Mouse (Mus musculus): ENCODE data around the gene 4930522H14Rik. TPM values are rescaled to one million over a fixed set of nuclear protein-coding genes. Genes with fewer than 3 reads are reported as not detected.

The 4930522H14Rik gene
- total and polyA plus RNA-seq, 2 experiments from 2014 or later, result not detected

DNA sequence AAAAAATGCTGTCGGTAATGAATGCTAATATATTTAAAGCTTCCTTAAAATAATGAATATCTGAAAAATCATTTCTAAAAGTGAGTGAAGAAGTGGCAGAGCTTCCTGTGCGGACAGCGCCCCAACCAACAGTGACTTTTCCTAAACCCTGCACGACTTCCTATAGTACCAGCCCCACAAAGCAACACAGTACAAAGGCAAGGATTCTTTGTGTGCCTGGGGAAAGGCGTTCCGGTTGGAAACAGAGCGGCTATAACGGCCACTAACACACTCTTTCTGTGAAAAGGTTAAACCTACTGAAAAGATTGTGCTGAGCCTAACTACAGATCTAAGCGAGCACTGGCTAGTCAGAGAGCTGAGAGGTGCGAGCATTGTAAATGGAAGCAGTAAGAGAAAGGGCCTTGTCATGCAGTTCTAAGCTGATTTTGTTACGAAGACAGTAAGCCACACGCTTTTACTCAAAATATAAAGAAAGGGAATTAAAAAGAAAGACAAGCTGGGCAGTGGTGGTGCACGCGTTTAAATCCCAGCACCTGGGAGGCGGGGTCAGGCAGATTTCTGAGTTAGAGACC lies 766 bp downstream of the 4930522H14Rik start:
- Histone ChIP-seq H3K36me3 (ENCODE audit: insufficient read depth, low read length) (no peaks in the 10 kb centered on the region), H3K27me3 (ENCODE audit: insufficient read depth, low read length) (no peaks in the 10 kb centered on the region), H3K4me2 (ENCODE audit: low read depth, low read length, poor library complexity, severe bottlenecking) (no peak overlapping the region), H3K4me3 (ENCODE audit: low read depth, low read length) (no peak overlapping the region), H3K9ac (replicated peaks; ENCODE audit: low read length, poor library complexity, severe bottlenecking) (no peak overlapping the region), H3K27ac (ENCODE audit: low read depth, low read length) (no peak overlapping the region), H3K4me1 (ENCODE audit: insufficient read depth, low read length) (no peaks in the 10 kb centered on the region), H3K9me3 (ENCODE audit: low read length) (no peaks in the 10 kb centered on the region)
- WGBS, result 19% methylated on average over 15 of the region's 15 CpGs
- no peak for TF ChIP-seq CTCF (IDR thresholded peaks at IDR 0.05)
- DNase-seq (ENCODE audit: low spot score) (no peak), ATAC-seq (ENCODE audit: low FRiP score) (no peak)

DNA sequence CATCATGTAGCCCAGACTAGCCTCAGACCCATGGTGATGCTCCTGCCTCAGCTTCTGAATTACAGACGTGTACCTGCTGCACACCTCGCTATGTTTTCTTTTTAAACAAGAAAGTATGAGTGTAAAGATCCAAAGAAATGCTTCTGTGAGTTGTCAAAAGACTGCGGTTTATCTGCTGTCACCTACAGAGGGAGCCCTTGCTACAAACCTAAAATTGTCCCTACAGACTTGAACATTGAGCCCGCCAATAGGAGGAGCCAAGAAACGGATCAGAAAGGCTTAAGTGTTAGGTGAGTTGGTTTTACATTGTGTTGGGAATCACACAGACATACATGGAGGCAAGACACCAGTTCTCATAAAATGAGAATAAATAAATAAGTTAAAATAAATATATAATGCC lies 26.2 kb downstream of the 4930522H14Rik start:
- Histone ChIP-seq H3K4me3 (ENCODE audit: low read depth, low read length) (no peak overlapping the region), H3K4me2 (ENCODE audit: low read depth, low read length, poor library complexity, severe bottlenecking) (no peak overlapping the region), H3K27ac (ENCODE audit: low read depth, low read length) (no peak overlapping the region), H3K27me3 (ENCODE audit: insufficient read depth, low read length) (no peaks in the 10 kb centered on the region), H3K9me3 (ENCODE audit: low read length) (no peaks in the 10 kb centered on the region), H3K9ac (replicated peaks; ENCODE audit: low read length, poor library complexity, severe bottlenecking) (no peak overlapping the region), H3K36me3 (ENCODE audit: insufficient read depth, low read length) (no peaks in the 10 kb centered on the region), H3K4me1 (ENCODE audit: insufficient read depth, low read length) (no peaks in the 10 kb centered on the region)
- 12% methylated on average over 5 of the region's 5 CpGs for WGBS
- ATAC-seq (ENCODE audit: low FRiP score), result no peak
- peak; percentile 72 for DNase-seq (ENCODE audit: low spot score)
- TF ChIP-seq CTCF (IDR thresholded peaks at IDR 0.05), result peak; percentile 78

DNA sequence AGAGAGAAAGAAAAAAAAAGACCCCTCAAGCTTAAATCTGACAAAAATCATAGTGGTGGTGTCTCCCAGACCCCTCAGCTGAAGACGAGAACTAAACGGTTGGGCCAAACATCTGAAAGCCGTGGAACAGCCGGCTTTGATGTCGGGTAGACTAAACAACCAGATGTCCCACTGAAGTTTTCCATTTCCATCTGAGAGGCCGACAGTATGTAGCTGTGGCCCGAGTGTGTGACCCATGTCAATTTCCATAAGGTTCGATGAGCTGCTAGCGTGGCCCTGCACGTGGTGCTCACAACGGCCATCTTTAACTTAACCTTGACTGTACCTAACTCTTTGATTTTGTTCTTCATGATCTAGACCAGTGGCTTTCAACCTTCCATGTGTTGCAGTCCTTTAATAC lies 32.6 kb downstream of the 4930522H14Rik start:
- Histone ChIP-seq H3K36me3 (ENCODE audit: insufficient read depth, low read length) (no peaks in the 10 kb centered on the region), H3K4me3 (ENCODE audit: low read depth, low read length) (no peak overlapping the region)

DNA sequence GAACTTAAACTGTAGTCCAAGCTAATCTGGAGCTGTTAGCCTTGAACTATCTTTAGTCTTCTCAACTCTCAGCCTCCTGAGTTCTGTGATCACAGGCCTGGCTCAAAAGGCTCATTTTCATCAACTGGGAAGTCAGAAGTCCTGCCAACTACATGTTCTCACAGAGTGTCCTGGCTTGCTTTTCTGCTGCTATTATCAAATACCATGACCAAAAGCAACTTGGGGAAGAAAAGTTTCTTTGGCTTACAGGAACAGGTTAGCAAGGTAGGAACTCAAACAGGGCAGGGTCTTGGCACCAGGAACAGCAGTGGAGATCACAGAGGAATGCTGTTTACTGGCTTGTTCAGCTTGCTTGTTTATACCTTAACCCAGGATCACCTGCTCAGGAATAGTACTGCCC lies 37.5 kb downstream of the 4930522H14Rik start:
- ATAC-seq (ENCODE audit: low FRiP score) (no peak), DNase-seq (ENCODE audit: low spot score) (no peak)
- Histone ChIP-seq H3K27me3 (ENCODE audit: insufficient read depth, low read length) (no peaks in the 10 kb centered on the region), H3K9me3 (ENCODE audit: low read length) (no peaks in the 10 kb centered on the region), H3K4me3 (ENCODE audit: low read depth, low read length) (no peak overlapping the region), H3K36me3 (ENCODE audit: insufficient read depth, low read length) (no peaks in the 10 kb centered on the region), H3K9ac (replicated peaks; ENCODE audit: low read length, poor library complexity, severe bottlenecking) (no peak overlapping the region), H3K4me1 (ENCODE audit: insufficient read depth, low read length) (no peaks in the 10 kb centered on the region), H3K4me2 (ENCODE audit: low read depth, low read length, poor library complexity, severe bottlenecking) (no peak overlapping the region), H3K27ac (ENCODE audit: low read depth, low read length) (no peak overlapping the region)
- TF ChIP-seq CTCF (IDR thresholded peaks at IDR 0.05), result no peak

More for the DNA sequence above, 32.6 kb downstream of the 4930522H14Rik start:
- no peak for TF ChIP-seq CTCF (IDR thresholded peaks at IDR 0.05)
- no peak overlapping the region for H3K4me2 ChIP-seq (ENCODE audit: low read depth, low read length, poor library complexity, severe bottlenecking)
- H3K4me1 ChIP-seq (ENCODE audit: insufficient read depth, low read length), result no peaks in the 10 kb centered on the region
- ATAC-seq (ENCODE audit: low FRiP score) (no peak), DNase-seq (ENCODE audit: low spot score) (no peak)
- H3K27ac ChIP-seq (ENCODE audit: low read depth, low read length), result no peak overlapping the region
- no peak overlapping the region for H3K9ac ChIP-seq (replicated peaks; ENCODE audit: low read length, poor library complexity, severe bottlenecking)
- no peaks in the 10 kb centered on the region for H3K27me3 ChIP-seq (ENCODE audit: insufficient read depth, low read length)
- no peaks in the 10 kb centered on the region for H3K9me3 ChIP-seq (ENCODE audit: low read length)
- 81% methylated on average over 11 of the region's 11 CpGs for WGBS

DNA sequence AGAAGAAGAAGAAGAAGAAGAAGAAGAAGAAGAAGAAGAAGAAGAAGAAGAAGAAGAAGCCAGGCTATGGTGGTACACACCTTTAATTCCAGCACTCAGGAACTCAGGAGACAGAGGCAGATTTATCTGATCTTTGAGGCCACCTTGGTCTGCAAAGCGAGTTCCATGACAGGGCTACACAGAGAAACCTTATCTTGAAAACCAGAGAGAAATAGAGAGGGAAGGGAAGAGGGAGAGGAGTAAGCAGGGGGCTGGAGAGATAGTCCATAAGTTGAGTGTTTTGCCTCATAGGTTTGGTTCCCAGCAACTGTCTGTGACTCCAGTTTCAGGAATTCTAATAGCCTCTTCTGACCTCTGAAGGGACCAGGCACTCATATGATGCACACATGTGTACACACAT lies 42.3 kb downstream of the 4930522H14Rik start:
- H3K4me1 ChIP-seq (ENCODE audit: insufficient read depth, low read length), result no peaks in the 10 kb centered on the region
- no peaks in the 10 kb centered on the region for H3K27me3 ChIP-seq (ENCODE audit: insufficient read depth, low read length)
- H3K4me3 ChIP-seq (ENCODE audit: low read depth, low read length), result no peak overlapping the region
- TF ChIP-seq CTCF (IDR thresholded peaks at IDR 0.05), result no peak
- WGBS, result 67% methylated on average over 1 of the region's 1 CpGs
- ATAC-seq (ENCODE audit: low FRiP score) (no peak), DNase-seq (ENCODE audit: low spot score) (no peak)
- H3K36me3 ChIP-seq (ENCODE audit: insufficient read depth, low read length), result no peaks in the 10 kb centered on the region
- no peak overlapping the region for H3K4me2 ChIP-seq (ENCODE audit: low read depth, low read length, poor library complexity, severe bottlenecking)
- no peak overlapping the region for H3K9ac ChIP-seq (replicated peaks; ENCODE audit: low read length, poor library complexity, severe bottlenecking)
- H3K27ac ChIP-seq (ENCODE audit: low read depth, low read length), result no peak overlapping the region
- H3K9me3 ChIP-seq (ENCODE audit: low read length), result no peaks in the 10 kb centered on the region

DNA sequence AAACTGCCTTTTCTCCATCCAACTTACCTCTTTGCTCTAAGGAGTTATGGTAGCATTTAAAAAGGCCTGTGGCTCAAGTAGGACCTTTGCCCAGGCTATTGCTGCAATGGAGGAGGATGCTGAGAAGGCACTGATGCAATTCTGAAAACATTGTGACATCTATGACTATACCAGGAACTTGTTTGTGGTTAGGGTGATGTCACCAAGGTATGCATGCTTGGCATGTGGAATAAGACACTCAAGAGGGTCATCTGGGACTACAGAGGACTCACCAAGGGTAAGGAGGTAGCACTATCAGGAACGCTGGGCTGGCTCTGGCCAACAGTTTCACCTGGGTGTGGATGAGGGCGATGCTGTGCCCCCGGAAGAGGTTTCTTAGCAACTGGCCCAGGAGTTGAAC lies 46.5 kb downstream of the 4930522H14Rik start, which contains the start of gene Rnf11:
Gene Rnf11 (minus strand): TSS at position 108 of the 400 bp plus-strand sequence.
- Histone ChIP-seq H3K27ac (ENCODE audit: low read depth, low read length) (no peak within 1 kb of the TSS), H3K9ac (replicated peaks; ENCODE audit: low read length, poor library complexity, severe bottlenecking) (no peak within 1 kb of the TSS), H3K36me3 (ENCODE audit: insufficient read depth, low read length) (no peaks in the 10 kb centered on the region), H3K4me3 (ENCODE audit: low read depth, low read length) (no peak within 1 kb of the TSS), H3K27me3 (ENCODE audit: insufficient read depth, low read length) (no peaks in the 10 kb centered on the region), H3K4me2 (ENCODE audit: low read depth, low read length, poor library complexity, severe bottlenecking) (no peak within 1 kb of the TSS), H3K4me1 (ENCODE audit: insufficient read depth, low read length) (no peaks in the 10 kb centered on the region), H3K9me3 (ENCODE audit: low read length) (no peaks in the 10 kb centered on the region)
- 91% methylated on average over 3 of the region's 3 CpGs for WGBS
- no peak for ATAC-seq (ENCODE audit: low FRiP score)
- no peak for DNase-seq (ENCODE audit: low spot score)
- TF ChIP-seq CTCF (IDR thresholded peaks at IDR 0.05), result no peak
